Mouse (Mus musculus): ENCODE data around the gene Ninj2. TPM values are rescaled to one million over a fixed set of nuclear protein-coding genes. Genes with fewer than 3 reads are reported as not detected.

Gene Ninj2
- 0.48 TPM in 1 of 2 replicates, not detected in the other for polyA plus RNA-seq (2012; rRNA removed; ENCODE audit: low replicate concordance)

GRCm38 (mm10) chr6:120093100-120093499 is at the start of gene Ninj2:
TSS of gene Ninj2 (plus strand) at chr6:120093350.

Other genes starting within 250 kb of the Ninj2 start
- gene Erc1, start 245.2 kb upstream of the Ninj2 start, polyA plus RNA-seq (2012; rRNA removed; ENCODE audit: low replicate concordance) = 13.8 and 15.2 TPM in 2 replicates
- gene Rad52, start 190.7 kb upstream of the Ninj2 start, polyA plus RNA-seq (2012; rRNA removed; ENCODE audit: low replicate concordance) = 25.3 and 46.9 TPM in 2 replicates
- gene Wnk1, start 54.7 kb upstream of the Ninj2 start, polyA plus RNA-seq (2012; rRNA removed; ENCODE audit: low replicate concordance) = 118 and 160 TPM in 2 replicates
- gene D330020A13Rik, start 201.0 kb downstream of the Ninj2 start, polyA plus RNA-seq (2012; rRNA removed; ENCODE audit: low replicate concordance) = not detected in 2 replicates
- 0.13 TPM in 1 of 2 replicates, not detected in the other for gene B4galnt3, start 201.2 kb downstream of the Ninj2 start, polyA plus RNA-seq (2012; rRNA removed; ENCODE audit: low replicate concordance)

Measured in subcutaneous adipose tissue, adult 2 months (tissue).